Mouse (Mus musculus) ES-E14 (cell line): ENCODE data around the gene Klk8. TPM values are rescaled to one million over a fixed set of nuclear protein-coding genes. Genes with fewer than 3 reads are reported as not detected.

Experiments used
- DNase-seq: peaks from one replicate; pipeline ENCODE4 v3.0.0-alpha.2; 2013; ENCODE audit warnings: low read depth, low spot score
- H3K27ac ChIP-seq: 2 replicates; pipeline ENCODE4 v1.5.1; 2012; ENCODE audit warnings: low read depth, mild to moderate bottlenecking, low read length, moderate library complexity, mixed read lengths; ENCODE audit not compliant: poor library complexity, insufficient read depth, severe bottlenecking
- H3K36me3 ChIP-seq: 2 replicates; pipeline ENCODE4 v1.6.1; 2012; ENCODE audit warnings: mild to moderate bottlenecking, low read length, moderate library complexity, mixed read lengths; ENCODE audit not compliant: control insufficient read depth, poor library complexity, insufficient read depth, severe bottlenecking
- H3K4me1 ChIP-seq, 2 experiments: fragments of 150-350 bp in 1 of 2; sonication (generic) in 1 of 2; 2 replicates each; pipeline ENCODE4 v1.6.1; 2012; ENCODE audit warnings: low read length in 2 of 2, mild to moderate bottlenecking in 1 of 2, mixed read lengths in 1 of 2; ENCODE audit not compliant: control insufficient read depth in 2 of 2, insufficient read depth in 2 of 2, poor library complexity in 1 of 2
- H3K4me3 ChIP-seq, 2 experiments: fragments of 150-350 bp in 1 of 2; sonication (generic) in 1 of 2; 2 replicates each; pipeline ENCODE4 v1.5.1; 2012; ENCODE audit warnings: low read length in 2 of 2, low read depth in 1 of 2, mild to moderate bottlenecking in 1 of 2, mixed read lengths in 1 of 2; ENCODE audit not compliant: insufficient read depth in 1 of 2, poor library complexity in 1 of 2, severe bottlenecking in 1 of 2
- H3K9ac ChIP-seq: 2 replicates; pipeline ENCODE4 v1.6.1; 2012; ENCODE audit warnings: low read depth, mild to moderate bottlenecking, low read length, mixed read lengths; ENCODE audit not compliant: poor library complexity, insufficient read depth, severe bottlenecking
- H3K9me3 ChIP-seq: fragments of 150-350 bp; sonication (generic); 2 replicates; pipeline ENCODE4 v1.6.1; 2012; ENCODE audit warnings: low read depth, mild to moderate bottlenecking, low read length; ENCODE audit not compliant: control insufficient read depth, insufficient read depth
- CHD2 ChIP-seq: IDR thresholded peaks from 2 replicates; pipeline ENCODE4 v1.6.1; 2014; ENCODE audit warnings: mild to moderate bottlenecking, low read depth, low read length, inconsistent platforms
- HCFC1 ChIP-seq: IDR thresholded peaks from 2 replicates; pipeline ENCODE4 v1.6.1; 2012; ENCODE audit warnings: low read length, inconsistent platforms, borderline replicate concordance; ENCODE audit not compliant: insufficient read depth
- MAFK ChIP-seq: IDR thresholded peaks from 2 replicates; pipeline ENCODE4 v1.6.1; 2014; ENCODE audit warnings: mild to moderate bottlenecking, low read depth, low read length, inconsistent platforms; ENCODE audit not compliant: insufficient read depth
- ZC3H11A ChIP-seq: IDR thresholded peaks from 2 replicates; pipeline ENCODE4 v1.6.1; 2012; ENCODE audit warnings: low read depth, mild to moderate bottlenecking, inconsistent platforms, low read length, borderline replicate concordance
- ZNF384 ChIP-seq: IDR thresholded peaks from 2 replicates; pipeline ENCODE4 v1.6.1; 2012; ENCODE audit warnings: low read depth, low read length, inconsistent platforms
- in situ Hi-C, 2 experiments: fragments of 600-800 bp; cut with MboI; formaldehyde crosslinking; loops; one replicate each; pipeline ENCODE4 v1.15.1; 2025; ENCODE audit warnings: low sequenced_read_pairs in 2 of 2, inconsistent platforms in 1 of 2; ENCODE audit not compliant: unreplicated experiment in 2 of 2
- total RNA-seq: library from RNA; depleted of rRNA; stranded (reverse); fragments of 300-350 nt; gene quantifications from 2 replicates; pipeline ENCODE4 v1.2.3, GENCODE M21; 2012

Gene Klk8
- total RNA-seq, 1 experiment = 24.9 TPM

DNA sequence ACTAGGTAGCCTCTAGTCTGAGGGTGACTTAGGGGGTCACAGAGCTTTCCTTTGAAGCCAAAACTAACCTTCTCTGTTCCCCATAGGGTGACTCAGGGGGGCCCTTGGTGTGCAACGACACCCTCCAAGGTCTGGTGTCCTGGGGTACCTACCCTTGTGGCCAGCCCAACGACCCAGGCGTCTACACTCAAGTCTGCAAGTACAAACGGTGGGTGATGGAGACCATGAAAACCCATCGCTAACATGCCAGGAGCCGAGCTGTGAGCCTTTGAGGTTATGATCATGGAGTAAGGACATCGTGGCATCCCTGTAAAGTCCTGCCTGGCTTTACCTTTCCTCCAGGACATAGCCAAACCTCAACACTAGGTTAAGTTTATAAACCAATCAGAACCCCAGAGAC, 17.8 kb downstream of the Klk8 start:
- Histone ChIP-seq H3K9ac (no peak overlapping the region), H3K4me1 (peaks cover 0 to 10% of the 10 kb centered on the region in 2 experiments; a peak in 2 of 4 replicates), H3K4me3 (no peak overlapping the region), H3K27ac (no peak overlapping the region), H3K36me3 (no peaks in the 10 kb centered on the region), H3K9me3 (no peaks in the 10 kb centered on the region)
- DNase-seq = no peak
- TF ChIP-seq CHD2 (no peak), HCFC1 (no peak), ZC3H11A (no peak), ZNF384 (no peak), MAFK (no peak)
- in situ Hi-C loops = no loop called here

DNA sequence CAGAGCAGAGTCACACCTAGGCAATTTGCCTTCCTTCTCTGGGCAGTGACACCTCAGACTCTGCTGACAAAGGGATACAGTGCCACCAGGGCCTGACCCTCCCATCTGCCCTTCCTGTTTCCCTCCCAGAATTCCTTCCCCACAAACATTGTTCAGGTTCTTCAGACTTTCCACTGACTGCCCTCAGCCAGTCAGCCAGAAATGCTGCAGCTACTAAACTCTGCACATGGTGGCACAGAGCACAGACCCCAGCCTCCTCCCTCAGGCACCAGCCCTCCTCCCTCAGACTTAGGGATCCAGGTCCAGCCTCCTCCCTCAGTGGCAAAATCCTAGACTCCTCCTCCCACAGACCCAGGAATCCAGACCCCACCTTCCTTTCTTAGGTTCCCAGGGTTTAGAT, 19.4 kb downstream of the Klk8 start:
- no peak overlapping the region for H3K27ac ChIP-seq
- no peak overlapping the region; the same call in 1 of the 2 replicates for H3K9ac ChIP-seq
- no peaks in the 10 kb centered on the region for H3K9me3 ChIP-seq
- in situ Hi-C loops = no loop called here
- no peak for DNase-seq
- H3K36me3 ChIP-seq = no peaks in the 10 kb centered on the region
- no peak overlapping the region for H3K4me3 ChIP-seq
- no peak for TF ChIP-seq CHD2
- TF ChIP-seq ZC3H11A = no peak
- TF ChIP-seq ZNF384 = no peak
- no peak for TF ChIP-seq HCFC1
- TF ChIP-seq MAFK = no peak
- H3K4me1 ChIP-seq = peaks cover 0 to 8% of the 10 kb centered on the region in 2 experiments; a peak in 2 of 4 replicates

DNA sequence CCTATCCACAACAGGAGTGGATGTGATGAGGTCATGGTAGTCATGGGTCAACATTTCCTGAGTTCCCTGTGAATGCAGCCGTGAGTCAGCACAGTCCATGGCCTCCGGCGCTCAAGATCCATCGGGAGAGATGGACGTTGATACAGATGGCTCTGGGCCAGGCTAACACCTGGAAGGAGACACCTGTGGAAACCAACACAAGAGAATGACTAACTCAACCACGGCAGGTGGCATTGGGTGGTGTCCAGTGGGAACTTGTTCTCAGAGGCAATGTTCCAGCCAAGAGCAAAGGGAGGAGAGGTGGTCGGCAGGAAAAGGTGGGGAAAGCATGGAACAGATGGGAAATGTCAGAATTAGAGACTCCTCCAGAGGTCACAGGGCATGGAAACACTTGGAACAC, 24.2 kb downstream of the Klk8 start:
- in situ Hi-C loops = no loop called here
- no peak for TF ChIP-seq CHD2
- no peak for TF ChIP-seq ZNF384
- TF ChIP-seq ZC3H11A = no peak
- no peak for TF ChIP-seq MAFK
- TF ChIP-seq HCFC1 = no peak
- no peak for DNase-seq

GRCm38 (mm10) chr7:43824199-43824598, 26.8 kb downstream of the Klk8 start, which contains the start of gene Klk6:
TSS of gene Klk6 (plus strand) at chr7:43824499.
- TF ChIP-seq MAFK (no peak), ZNF384 (no peak), CHD2 (no peak), ZC3H11A (no peak), HCFC1 (no peak)
- in situ Hi-C loops = no loop called here
- Histone ChIP-seq H3K36me3 (no peaks in the 10 kb centered on the region), H3K9me3 (no peaks in the 10 kb centered on the region), H3K4me3 (no peak within 1 kb of the TSS), H3K9ac (no peak within 1 kb of the TSS), H3K27ac (no peak within 1 kb of the TSS), H3K4me1 (no peaks in the 10 kb centered on the region; a peak in 1 of 4 replicates)
- no peak for DNase-seq

More for the DNA sequence above, 24.2 kb downstream of the Klk8 start:
- Histone ChIP-seq H3K27ac (no peak overlapping the region), H3K4me1 (peaks cover 0 to 7% of the 10 kb centered on the region in 2 experiments; a peak in 2 of 4 replicates), H3K36me3 (no peaks in the 10 kb centered on the region), H3K4me3 (no peak overlapping the region), H3K9ac (no peak overlapping the region), H3K9me3 (no peaks in the 10 kb centered on the region)

GRCm38 (mm10) chr7:43826056-43826455, 28.7 kb downstream of the Klk8 start:
- Histone ChIP-seq H3K9ac (no peak overlapping the region), H3K4me1 (no peaks in the 10 kb centered on the region; a peak in 1 of 4 replicates), H3K27ac (no peak overlapping the region), H3K9me3 (no peaks in the 10 kb centered on the region), H3K4me3 (no peak overlapping the region), H3K36me3 (no peaks in the 10 kb centered on the region)
- in situ Hi-C loops = no loop called here
- no peak for DNase-seq
- TF ChIP-seq CHD2 (no peak), MAFK (no peak), ZC3H11A (no peak), ZNF384 (no peak), HCFC1 (no peak)
